8 mouse cellular contexts compared by ENCODE assay signal in genomic region chr7:45215673-45216441, GRCm38 (mm10). TPM values are rescaled to one million over a fixed set of nuclear protein-coding genes. Genes with fewer than 3 reads are reported as not detected.
DNase-seq lines count a peak whose midpoint lies in the region; ATAC-seq and TF ChIP-seq lines count a peak whose summit lies in the region.

Gene Tead2 (plus strand): TSS chr7:45215753.

- no peak for TF ChIP-seq CTCF in E14TG2a.4 (conservative IDR thresholded peaks at IDR 0.05; ENCODE audit: low read length)

- no peaks in the 10 kb centered on the region for H3K9me3 ChIP-seq in E14TG2a.4 (ENCODE audit: low read length)
- H3K9me3 ChIP-seq in forebrain, embryonic 15.5 days, result no peaks in the 10 kb centered on the region
- no peaks in the 10 kb centered on the region for H3K9me3 ChIP-seq in intestine, embryonic 15.5 days
- H3K9me3 ChIP-seq in lung, embryonic 15.5 days, result no peaks in the 10 kb centered on the region

- peaks cover 14% of the 10 kb centered on the region for H3K27me3 ChIP-seq in E14TG2a.4 (ENCODE audit: insufficient read depth, low read length)
- H3K27me3 ChIP-seq in forebrain, embryonic 15.5 days, result peaks cover 13% of the 10 kb centered on the region; the same call in 1 of the 2 replicates
- H3K27me3 ChIP-seq in intestine, embryonic 15.5 days (replicated peaks), result peaks cover 10% of the 10 kb centered on the region
- peaks cover 22% of the 10 kb centered on the region for H3K27me3 ChIP-seq in lung, embryonic 15.5 days

- ATAC-seq in forebrain, embryonic 15.5 days (replicated peaks), result peak; percentile 39; the same call in 1 of the 2 replicates
- ATAC-seq in intestine, embryonic 15.5 days, result peak; percentile 67
- peak; percentile 67 for ATAC-seq in lung, embryonic 15.5 days (ENCODE audit: borderline replicate concordance, extremely low read depth, low FRiP score, low TSS enrichment)

- peak; percentile 42 to 67 for DNase-seq in adrenal gland, adult (ENCODE audit: inconsistent age in 2 of 2, low spot score in 1 of 2)
- peak; percentile 82 for DNase-seq in retina, postnatal 1 day
- DNase-seq in left cerebral cortex, adult 8-10 months (ENCODE audit: low spot score in 2 of 2), result no peak
- no peak for DNase-seq in left cerebral cortex, adult 18-20 months (ENCODE audit: low spot score in 2 of 2)

- peak within 1 kb of the TSS; percentile 78 for H3K27ac ChIP-seq in forebrain, embryonic 15.5 days (replicated peaks)
- peak within 1 kb of the TSS; percentile 89 for H3K27ac ChIP-seq in intestine, embryonic 15.5 days
- peak within 1 kb of the TSS; percentile 91 for H3K27ac ChIP-seq in lung, embryonic 15.5 days

- WGBS in forebrain, embryonic 15.5 days, result 2% methylated on average over 54 of the region's 55 CpGs
- 1% methylated on average over 54 of the region's 55 CpGs for WGBS in intestine, embryonic 15.5 days
- WGBS in lung, embryonic 15.5 days, result 2% methylated on average over 53 of the region's 55 CpGs

- peaks cover 78% of the 10 kb centered on the region for H3K4me1 ChIP-seq in E14TG2a.4 (replicated peaks; ENCODE audit: low read depth, low read length)
- peaks cover 29% of the 10 kb centered on the region for H3K4me1 ChIP-seq in forebrain, embryonic 15.5 days
- H3K4me1 ChIP-seq in intestine, embryonic 15.5 days (replicated peaks), result peaks cover 22% of the 10 kb centered on the region
- peaks cover 39% of the 10 kb centered on the region for H3K4me1 ChIP-seq in lung, embryonic 15.5 days

- H3K36me3 ChIP-seq in E14TG2a.4 (ENCODE audit: insufficient read depth, low read length), result peaks cover 37% of the 10 kb centered on the region
- peaks cover 6% of the 10 kb centered on the region; the same call in 1 of the 2 replicates for H3K36me3 ChIP-seq in forebrain, embryonic 15.5 days
- peaks cover 10% of the 10 kb centered on the region; the same call in 1 of the 2 replicates for H3K36me3 ChIP-seq in intestine, embryonic 15.5 days
- H3K36me3 ChIP-seq in lung, embryonic 15.5 days, result peaks cover 33% of the 10 kb centered on the region

- peak within 1 kb of the TSS; percentile 72 for H3K9ac ChIP-seq in forebrain, embryonic 15.5 days (replicated peaks)
- H3K9ac ChIP-seq in intestine, embryonic 15.5 days, result peak within 1 kb of the TSS; percentile 94
- H3K9ac ChIP-seq in lung, embryonic 15.5 days, result peak within 1 kb of the TSS; percentile 90

- H3K4me2 ChIP-seq in forebrain, embryonic 15.5 days (replicated peaks), result peak within 1 kb of the TSS; percentile 91
- peak within 1 kb of the TSS; percentile 84 for H3K4me2 ChIP-seq in intestine, embryonic 15.5 days (replicated peaks)
- H3K4me2 ChIP-seq in lung, embryonic 15.5 days, result peak within 1 kb of the TSS; percentile 79

- H3K4me3 ChIP-seq in E14TG2a.4 (replicated peaks; ENCODE audit: low read length), result peak within 1 kb of the TSS; percentile 89
- peak within 1 kb of the TSS; percentile 52 for H3K4me3 ChIP-seq in forebrain, embryonic 15.5 days
- H3K4me3 ChIP-seq in intestine, embryonic 15.5 days (replicated peaks), result peak within 1 kb of the TSS; percentile 73
- H3K4me3 ChIP-seq in lung, embryonic 15.5 days, result peak within 1 kb of the TSS; percentile 63

RNA-seq across cellular contexts. Expression of gene Tead2, which starts in this region (rescaled TPM):
- polyA plus RNA-seq in forebrain, embryonic 15.5 days (2015; fragmentation: Nextera tagmentation; extraction: Ambion mirVana), result 92.8 and 106 TPM in 2 replicates
- polyA plus RNA-seq in intestine, embryonic 15.5 days (2015; fragmentation: Nextera tagmentation; extraction: Ambion mirVana), result 93.2 and 97.0 TPM in 2 replicates
- polyA plus RNA-seq in lung, embryonic 15.5 days (2015; fragmentation: Nextera tagmentation; extraction: Ambion mirVana), result 180 and 183 TPM in 2 replicates
- 1 to 10 TPM; 2.0 to 5.1 (median 3.0) TPM for total RNA-seq in left cerebral cortex, adult 8-10 months (2022)
- 1 to 10 TPM; 2.1 to 4.3 TPM for total RNA-seq in left cerebral cortex, adult 18-20 months (2021)

Comparison
In these comparisons a context has a peak if more than half of its experiments do, and no peak if none do; other contexts are left out.
1. DNase-seq: peak in adrenal gland, adult (2 of 2) and retina, postnatal 1 day (single experiment); none in left cerebral cortex, adult 8-10 months (0 of 2) and left cerebral cortex, adult 18-20 months (0 of 2).
2. Peak in every context shown above with its lines, with median percentiles within 50 percentile points of each other: H3K4me3 ChIP-seq, ATAC-seq, H3K27ac ChIP-seq, H3K4me2 ChIP-seq and H3K9ac ChIP-seq.